Mouse (Mus musculus) cortical plate, adult 2 months (tissue): ENCODE data around the gene Bcorl1.

ENCODE experiments used
- CTCF ChIP-seq: fragments of 200-500 bp; IDR thresholded peaks from 2 replicates; pipeline ENCODE4 v1.5.1; 2011; ENCODE audit warnings: mild to moderate bottlenecking, control low read depth, low read length; ENCODE audit not compliant: insufficient read depth; ENCODE audit errors: extremely low read depth
- POLR2A ChIP-seq: fragments of 200-500 bp; IDR thresholded peaks from 2 replicates; pipeline ENCODE4 v1.6.1; 2011; ENCODE audit warnings: mild to moderate bottlenecking, low read length, control low read depth; ENCODE audit not compliant: insufficient read depth; ENCODE audit errors: extremely low read depth

DNA sequence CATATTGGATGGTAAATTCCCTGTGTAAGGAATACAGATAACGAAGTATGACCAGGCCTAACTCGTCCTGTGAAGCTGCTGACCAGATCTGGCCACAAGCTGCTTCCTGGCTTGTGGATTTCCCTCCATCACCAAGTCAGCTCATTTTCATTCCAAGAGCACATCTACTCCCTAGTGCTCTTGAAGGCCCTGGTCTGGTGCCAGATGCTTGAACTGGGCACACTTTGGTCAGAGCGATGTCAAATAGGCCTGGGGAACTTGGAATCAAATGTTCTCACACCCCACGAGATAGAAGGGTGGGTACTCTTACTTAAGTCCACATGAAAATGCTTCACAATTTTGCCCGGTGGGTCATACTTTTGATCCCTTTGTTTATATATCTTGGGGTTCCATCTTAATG lies 73.1 kb downstream of the Bcorl1 start:
- TF ChIP-seq POLR2A (no peak), CTCF (no peak)
